Mouse (Mus musculus) Muller cell, postnatal 12 days (primary cell): Measurements from ENCODE around the gene Slc6a19.
"Not testable (repeated sequence)": the region's sequence is repeated elsewhere in the genome, so short reads cannot be mapped to it uniquely, and the experiment has no call there.

Source experiments
- DNase-seq: peaks from one replicate; pipeline ENCODE4 v3.0.0-alpha.2; 2015; ENCODE audit errors: inconsistent ontology term

The Slc6a19 gene

GRCm38 (mm10) chr13:73712228-73712627 is 7.6 kb upstream of the Slc6a19 start:
- DNase-seq = no peak

GRCm38 (mm10) chr13:73711803-73712202 is 7.1 kb upstream of the Slc6a19 start:
- no peak for DNase-seq

GRCm38 (mm10) chr13:73711221-73711620 is 6.6 kb upstream of the Slc6a19 start:
- DNase-seq = no peak

- no peak for DNase-seq
Observed at GRCm38 (mm10) chr13:73709491-73709890, 4.8 kb upstream of the Slc6a19 start.

- DNase-seq = not testable (repeated sequence)
Observed at GRCm38 (mm10) chr13:73703486-73703885, 1.2 kb downstream of the Slc6a19 start.

- DNase-seq = no peak
Observed at GRCm38 (mm10) chr13:73702776-73703175, 1.9 kb downstream of the Slc6a19 start.

- DNase-seq = no peak
Observed at GRCm38 (mm10) chr13:73701161-73701883, 3.3 kb downstream of the Slc6a19 start.

- no peak for DNase-seq
Observed at GRCm38 (mm10) chr13:73700554-73700953, 4.1 kb downstream of the Slc6a19 start.

- DNase-seq = no peak
Observed at GRCm38 (mm10) chr13:73699714-73700113, 5.0 kb downstream of the Slc6a19 start.

- no peak for DNase-seq
Observed at GRCm38 (mm10) chr13:73696529-73696928, 8.1 kb downstream of the Slc6a19 start.

GRCm38 (mm10) chr13:73694972-73695371 is 9.7 kb downstream of the Slc6a19 start:
- DNase-seq = no peak

GRCm38 (mm10) chr13:73693333-73693732 is 11.3 kb downstream of the Slc6a19 start:
- no peak for DNase-seq

- DNase-seq = peak; percentile 63
Observed at GRCm38 (mm10) chr13:73692249-73692868, 12.3 kb downstream of the Slc6a19 start.

- DNase-seq = no peak
Observed at GRCm38 (mm10) chr13:73688934-73689333, 15.7 kb downstream of the Slc6a19 start.

GRCm38 (mm10) chr13:73687601-73688000 is 17.1 kb downstream of the Slc6a19 start:
- DNase-seq = no peak

GRCm38 (mm10) chr13:73685502-73685901 is 19.2 kb downstream of the Slc6a19 start:
- no peak for DNase-seq

GRCm38 (mm10) chr13:73684412-73684811 is 20.3 kb downstream of the Slc6a19 start:
- DNase-seq = no peak

GRCm38 (mm10) chr13:73683682-73684081 is 21.0 kb downstream of the Slc6a19 start:
- no peak for DNase-seq

GRCm38 (mm10) chr13:73682226-73682625 is 22.4 kb downstream of the Slc6a19 start:
- DNase-seq = no peak

- DNase-seq = peak; percentile 36
Observed at GRCm38 (mm10) chr13:73680394-73680793, 24.3 kb downstream of the Slc6a19 start.

- no peak for DNase-seq
Observed at GRCm38 (mm10) chr13:73679311-73679710, 25.4 kb downstream of the Slc6a19 start.

- DNase-seq = no peak
Observed at GRCm38 (mm10) chr13:73677853-73678252, 26.8 kb downstream of the Slc6a19 start, which contains the start of gene Slc6a18. TSS of gene Slc6a18 (minus strand) at chr13:73678023.

- no peak for DNase-seq
Observed at GRCm38 (mm10) chr13:73675161-73675560, 29.5 kb downstream of the Slc6a19 start.
